Mouse (Mus musculus) cerebellum, adult 2 months (tissue): ENCODE measurements around the gene Slc22a12. TPM values are rescaled to one million over a fixed set of nuclear protein-coding genes. Genes with fewer than 3 reads are reported as not detected.

Experiments
- DNase-seq, 2 experiments: peaks; one replicate each; pipeline ENCODE4 v3.0.0; 2021
- H3K27ac ChIP-seq: fragments of 200-500 bp; 2 replicates; pipeline ENCODE4 v1.5.1; 2012; ENCODE audit warnings: low read length, control low read depth, inconsistent platforms; ENCODE audit not compliant: insufficient read depth
- H3K27me3 ChIP-seq: fragments of 200-500 bp; 2 replicates; pipeline ENCODE4 v1.6.1; 2012; ENCODE audit warnings: inconsistent platforms, mild to moderate bottlenecking, low read length, moderate library complexity; ENCODE audit not compliant: control insufficient read depth, insufficient read depth
- H3K4me1 ChIP-seq: fragments of 200-500 bp; 2 replicates; pipeline ENCODE4 v1.6.1; 2011; ENCODE audit warnings: low read length; ENCODE audit not compliant: control insufficient read depth, insufficient read depth
- H3K4me3 ChIP-seq: fragments of 200-500 bp; replicated peaks from 2 replicates; pipeline ENCODE3; 2011; ENCODE audit warnings: mild to moderate bottlenecking, low read depth, low read length, control low read depth; ENCODE audit not compliant: insufficient read depth
- CTCF ChIP-seq: fragments of 200-500 bp; IDR thresholded peaks from 2 replicates; pipeline ENCODE4 v1.5.1; 2011; ENCODE audit warnings: low read depth, mild to moderate bottlenecking, control low read depth, low read length, moderate library complexity, borderline replicate concordance; ENCODE audit not compliant: insufficient read depth
- POLR2A ChIP-seq: fragments of 200-500 bp; IDR thresholded peaks from 2 replicates; pipeline ENCODE4 v1.6.1; 2011; ENCODE audit warnings: low read length, control low read depth, borderline replicate concordance; ENCODE audit not compliant: insufficient read depth
- WGBS: fragments of 180-500 bp; shearing (Covaris S2); methylation state at CpG from one replicate; pipeline ENCODE4 v1.1.7; 2018; 5-methylcytosine and 5-hydroxymethylcytosine counted together
- polyA plus RNA-seq: library from polyadenylated mRNA; depleted of rRNA; stranded (reverse); fragments of >200 nt; gene quantifications from 2 replicates; pipeline ENCODE4 v1.2.3, GENCODE M21; 2012

The Slc22a12 gene
- polyA plus RNA-seq, 1 experiment = 0.15 TPM

DNA sequence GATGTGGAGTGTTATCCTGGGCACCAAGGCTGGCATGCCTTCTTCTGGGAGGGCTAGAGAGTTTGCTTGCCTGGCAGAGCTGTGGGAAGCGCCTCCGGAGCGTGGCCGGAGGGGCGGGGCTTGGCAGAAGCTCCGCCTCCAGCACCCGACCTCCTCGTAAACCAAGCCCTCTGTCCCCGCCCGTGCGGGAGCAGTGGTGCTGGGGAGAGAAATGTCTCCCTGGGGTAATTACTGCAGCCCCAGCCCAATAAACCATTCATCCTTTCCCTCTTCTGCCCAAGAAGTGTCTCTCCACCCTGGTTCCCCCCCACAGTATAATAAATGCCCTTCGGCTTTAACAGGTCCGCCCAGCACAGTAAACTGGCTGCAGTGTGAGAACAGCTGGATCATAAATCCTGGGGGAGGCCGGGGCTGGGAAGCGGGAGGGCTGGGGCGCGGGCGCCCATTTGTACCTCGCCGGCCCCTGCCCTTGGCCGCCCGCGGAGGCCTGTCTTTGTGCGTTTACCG is 40.7 kb downstream of the Slc22a12 start:
- peaks cover 31% of the 10 kb centered on the region for H3K4me1 ChIP-seq
- H3K27me3 ChIP-seq = no peaks in the 10 kb centered on the region
- no peak for TF ChIP-seq CTCF
- peak; percentile 19; the same call in 1 of the 2 replicates for TF ChIP-seq POLR2A
- WGBS = 1% methylated on average over 25 of the region's 25 CpGs
- peak overlapping the region; percentile 98 for H3K4me3 ChIP-seq
- DNase-seq = peak; percentile 85
- peak overlapping the region; percentile 26 for H3K27ac ChIP-seq

DNA sequence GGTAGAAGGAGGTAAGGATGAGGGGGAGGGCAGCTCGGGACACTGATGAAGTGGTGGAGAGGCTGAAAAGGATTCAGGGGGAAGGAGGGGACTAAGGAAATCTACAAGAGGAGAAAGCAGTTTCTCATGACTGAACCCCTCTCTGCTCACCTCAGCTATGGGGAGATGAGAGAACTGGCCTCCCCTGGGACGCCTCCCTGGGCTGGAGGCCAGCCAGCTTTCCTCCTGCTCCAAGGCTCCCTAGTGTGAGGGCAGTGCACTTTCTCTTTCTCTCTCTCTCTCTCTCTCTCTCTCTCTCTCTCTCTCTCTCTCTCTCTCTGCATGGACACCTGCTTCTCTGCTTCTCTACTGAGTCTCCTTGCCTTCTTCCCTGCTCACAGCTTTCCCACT is 42.2 kb downstream of the Slc22a12 start:
- peak overlapping the region; percentile 98 for H3K4me3 ChIP-seq
- H3K27me3 ChIP-seq = no peaks in the 10 kb centered on the region
- peak; percentile 64 to 65 for DNase-seq
- TF ChIP-seq CTCF = no peak
- no peak for TF ChIP-seq POLR2A
- peak overlapping the region; percentile 98 for H3K27ac ChIP-seq
- peaks cover 33% of the 10 kb centered on the region for H3K4me1 ChIP-seq
- 5% methylated on average over 2 of the region's 2 CpGs for WGBS

DNA sequence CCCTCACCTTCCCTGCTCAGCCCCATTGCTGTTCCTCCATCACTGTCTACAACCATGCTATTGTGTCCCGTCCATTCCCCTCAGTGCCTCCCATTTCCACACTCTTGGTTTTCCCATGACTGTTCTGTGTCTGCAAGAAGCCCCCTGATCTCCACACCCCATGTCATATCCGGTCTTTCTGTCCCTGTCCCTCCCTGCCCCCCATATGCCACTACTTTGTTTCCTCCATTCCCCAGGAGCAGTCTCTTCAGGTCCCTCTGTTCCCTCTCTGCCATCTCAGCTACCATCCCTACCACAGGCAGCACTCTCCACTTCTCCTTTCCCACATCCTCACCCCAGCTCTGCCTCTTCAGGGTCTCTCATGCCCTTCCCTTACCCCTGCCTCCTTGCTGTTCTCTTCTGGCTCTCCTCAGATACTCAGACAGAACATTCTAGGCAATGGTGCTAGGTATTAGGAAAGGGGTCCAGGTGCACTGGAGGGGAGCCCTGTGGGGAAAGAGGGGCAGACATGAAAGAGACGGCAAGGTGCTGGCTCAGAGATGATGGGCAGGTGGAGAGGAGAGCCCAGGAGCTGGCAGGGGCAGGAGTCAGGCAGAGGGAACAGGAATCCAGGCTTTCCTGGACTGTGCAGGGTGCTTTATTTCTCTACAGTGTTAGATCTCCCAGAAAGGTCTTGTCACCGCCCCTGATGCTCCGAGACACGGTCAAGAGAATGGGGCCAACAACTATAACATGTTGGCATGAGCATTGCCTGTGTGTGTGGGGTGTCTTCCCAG is 42.8 kb downstream of the Slc22a12 start:
- DNase-seq = peak; percentile 69 to 72
- WGBS = 5% methylated on average over 6 of the region's 6 CpGs
- TF ChIP-seq CTCF (no peak), POLR2A (no peak)
- H3K4me3 ChIP-seq = peak overlapping the region; percentile 98
- H3K4me1 ChIP-seq = peaks cover 29% of the 10 kb centered on the region
- peak overlapping the region; percentile 98 for H3K27ac ChIP-seq
- no peaks in the 10 kb centered on the region for H3K27me3 ChIP-seq

DNA sequence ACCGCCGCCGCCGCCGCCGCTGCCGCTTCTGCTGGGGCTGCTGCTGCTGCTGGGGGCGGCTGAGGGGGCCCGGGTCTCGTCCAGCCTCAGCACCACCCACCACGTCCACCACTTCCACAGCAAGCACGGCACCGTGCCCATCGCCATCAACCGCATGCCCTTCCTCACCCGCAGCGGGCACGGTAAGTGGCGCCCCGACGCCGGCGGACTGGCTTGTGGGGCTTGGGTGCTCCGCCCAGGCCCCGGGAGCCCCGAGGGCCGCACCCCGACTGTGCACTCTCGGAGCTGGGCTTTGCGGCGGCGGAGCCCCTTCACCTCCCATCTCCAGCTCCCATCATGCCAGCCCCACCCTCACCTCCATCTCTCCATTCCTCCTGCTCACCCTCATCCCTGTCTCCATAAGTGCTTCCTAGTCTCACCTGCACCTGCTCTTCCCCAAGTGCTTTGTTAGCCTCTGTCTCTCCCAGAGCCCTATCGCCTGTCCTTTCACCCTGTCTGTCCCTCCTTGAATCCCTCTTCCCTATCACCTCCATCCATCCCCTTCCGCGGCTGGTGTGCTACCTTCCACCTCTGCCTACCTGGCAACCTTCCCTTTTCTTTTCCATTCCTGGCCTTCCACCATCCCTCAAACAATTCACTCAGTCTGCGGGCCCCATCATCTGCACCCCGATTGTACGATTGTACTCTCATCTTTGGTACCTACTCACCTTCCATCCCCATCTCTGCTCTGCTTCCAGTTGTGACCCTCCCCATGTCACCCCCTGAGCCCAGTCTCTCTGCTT is 44.3 kb downstream of the Slc22a12 start:
- WGBS = 2% methylated on average over 33 of the region's 38 CpGs
- Histone ChIP-seq H3K27me3 (no peaks in the 10 kb centered on the region), H3K4me3 (peak overlapping the region; percentile 98), H3K27ac (peak overlapping the region; percentile 98), H3K4me1 (peaks cover 31% of the 10 kb centered on the region)
- DNase-seq = peak; percentile 64 to 70
- no peak for TF ChIP-seq CTCF
- no peak for TF ChIP-seq POLR2A

DNA sequence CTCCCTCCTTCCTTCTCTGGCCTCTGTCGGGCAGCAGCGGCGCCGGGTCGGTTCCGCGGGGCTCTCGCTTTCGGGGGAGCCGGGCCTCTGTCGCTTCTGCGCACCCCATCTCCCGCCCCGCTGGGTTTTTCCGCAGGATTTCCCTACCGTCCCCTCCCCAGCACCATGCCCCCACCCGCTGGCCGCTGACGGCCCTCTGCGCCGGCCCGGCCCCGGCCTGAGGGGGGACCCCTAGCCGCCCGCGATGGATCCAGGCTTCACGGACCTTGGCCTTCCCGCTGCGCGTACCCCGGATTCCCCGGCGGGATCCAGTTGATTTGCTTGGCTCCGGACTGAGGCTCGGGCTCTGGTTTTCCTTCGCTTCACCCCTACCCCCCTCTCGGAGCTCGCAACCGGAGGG is 45.0 kb downstream of the Slc22a12 start:
- Histone ChIP-seq H3K4me3 (peak overlapping the region; percentile 98), H3K27me3 (no peaks in the 10 kb centered on the region), H3K4me1 (peaks cover 33% of the 10 kb centered on the region), H3K27ac (peak overlapping the region; percentile 96)
- under 1% methylated on average over 38 of the region's 39 CpGs for WGBS
- TF ChIP-seq POLR2A (no peak), CTCF (no peak)
- DNase-seq = peak in 1 of 2 experiments; percentile 65

DNA sequence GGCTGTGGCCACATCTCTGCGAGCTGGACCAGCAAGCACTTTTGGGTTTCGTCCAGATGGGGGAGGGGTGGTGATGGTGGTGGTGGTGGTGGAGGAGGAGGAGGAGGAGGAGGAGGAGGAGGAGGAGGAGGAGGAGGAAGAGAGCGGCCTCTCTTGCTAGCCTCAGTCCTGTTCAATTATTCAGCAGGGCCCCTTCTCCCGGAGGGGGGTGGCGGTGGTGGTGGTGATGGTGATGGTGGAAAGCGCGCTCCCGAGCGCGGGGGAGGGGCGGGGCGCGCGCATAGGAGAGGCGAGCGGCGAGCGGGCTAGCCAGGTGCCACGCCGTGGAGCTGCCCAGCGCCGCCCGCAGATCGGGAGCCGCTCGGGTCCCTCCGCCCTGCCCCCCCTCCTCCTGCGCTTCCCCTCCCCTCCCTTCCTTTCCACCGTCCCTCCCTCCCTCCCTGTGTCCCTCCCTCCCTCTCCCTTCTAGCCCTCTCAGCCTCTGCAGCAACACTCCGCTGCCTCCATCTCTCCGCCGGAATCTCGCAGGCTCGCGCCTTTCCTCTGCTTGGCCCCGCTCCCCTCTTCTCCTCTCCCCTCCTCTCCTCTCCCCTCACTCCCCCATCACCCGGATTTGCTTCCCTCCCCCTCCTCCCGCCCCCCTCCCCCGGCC is 45.6 kb downstream of the Slc22a12 start:
- peak; percentile 86 to 88 for DNase-seq
- Histone ChIP-seq H3K27ac (peak overlapping the region; percentile 96; the same call in 1 of the 2 replicates), H3K4me1 (peaks cover 38% of the 10 kb centered on the region), H3K4me3 (peak overlapping the region; percentile 98), H3K27me3 (no peaks in the 10 kb centered on the region)
- TF ChIP-seq POLR2A (peak; percentile 73), CTCF (0 out of 2 replicates have a peak, but pooled peaks have one; percentile 7)
- WGBS = 0% methylated on average over 24 of the region's 39 CpGs

DNA sequence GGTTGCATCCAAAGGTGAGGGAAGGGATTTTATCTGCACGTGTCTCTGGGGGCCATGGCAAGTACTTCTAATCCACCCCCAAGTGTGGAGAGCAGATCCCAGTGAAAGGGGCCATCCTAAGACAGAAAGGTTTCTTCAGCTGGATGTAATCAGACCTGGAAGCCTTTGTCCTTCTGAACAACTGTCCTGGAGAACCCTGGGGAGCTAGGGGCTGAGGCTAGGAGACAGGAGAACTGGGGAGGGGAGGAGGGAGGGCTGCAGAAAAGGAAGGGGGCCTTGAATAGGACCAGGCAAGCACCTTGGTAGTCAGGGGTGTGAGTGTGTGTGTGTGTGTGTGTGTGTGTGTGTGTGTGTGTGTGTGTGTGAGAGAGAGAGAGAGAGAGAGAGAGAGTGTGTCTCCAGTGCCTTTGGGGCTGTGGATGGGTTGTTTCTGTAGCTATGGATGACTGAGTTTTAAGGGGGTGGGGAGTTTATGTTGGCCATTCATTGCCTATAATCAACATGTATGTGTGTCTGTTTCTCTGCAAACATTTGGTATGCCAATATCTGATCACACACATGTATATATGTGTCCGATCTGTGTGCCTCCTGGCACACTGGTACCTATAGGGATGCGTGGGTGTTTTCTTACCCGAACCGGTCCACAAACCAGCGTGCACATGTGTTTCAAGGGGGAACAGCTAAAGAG is 46.2 kb downstream of the Slc22a12 start:
- Histone ChIP-seq H3K4me1 (peaks cover 43% of the 10 kb centered on the region), H3K27ac (peak overlapping the region; percentile 51; the same call in 1 of the 2 replicates), H3K27me3 (no peaks in the 10 kb centered on the region), H3K4me3 (peak overlapping the region; percentile 98)
- no peak for TF ChIP-seq POLR2A
- no peak for TF ChIP-seq CTCF
- DNase-seq = no peak
- WGBS = 9% methylated on average over 6 of the region's 6 CpGs
